Mouse (Mus musculus) heart, postnatal 0 days (tissue): ENCODE results near the gene Rpl3.

Source experiments
- CTCF ChIP-seq: IDR thresholded peaks from 2 replicates; pipeline ENCODE4 v1.5.1; 2016; ENCODE audit warnings: antibody characterized with exemption, control low read depth, low read depth
- EP300 ChIP-seq: IDR thresholded peaks from 2 replicates; pipeline ENCODE4 v1.6.1; 2016; ENCODE audit warnings: antibody characterized with exemption, low read depth

GRCm38 (mm10) chr15:80062821-80063220, 28.8 kb downstream of the Rpl3 start:
- no peak for TF ChIP-seq CTCF
- no peak for TF ChIP-seq EP300
